Mouse (Mus musculus) midbrain, postnatal 0 days (tissue): ENCODE results near the gene Sprn. TPM values are rescaled to one million over a fixed set of nuclear protein-coding genes. Genes with fewer than 3 reads are reported as not detected.

Experiments used
- ATAC-seq: fragments of 200-750 bp; cut with Nextera tagmentation; 2 replicates; pipeline ENCODE4 v1.8.0; 2017; ENCODE audit warnings: moderate number of reproducible peaks, mild to moderate bottlenecking, moderate TSS enrichment, moderate library complexity; ENCODE audit not compliant: low FRiP score
- DNase-seq: peaks from one replicate; pipeline ENCODE4 v3.0.0-alpha.2; 2015; ENCODE audit warnings: low spot score
- H3K27ac ChIP-seq: fragments of 300-500 bp; sonication (generic); 2 replicates; pipeline ENCODE4 v1.5.1; 2014; ENCODE audit warnings: low read depth, mild to moderate bottlenecking, low read length, mixed read lengths
- H3K27me3 ChIP-seq: fragments of 300-500 bp; sonication (generic); 2 replicates; pipeline ENCODE4 v1.6.1; 2014; ENCODE audit warnings: low read length, control low read depth, mixed read lengths; ENCODE audit not compliant: insufficient read depth
- H3K36me3 ChIP-seq: fragments of 300-500 bp; sonication (generic); 2 replicates; pipeline ENCODE4 v1.6.1; 2014; ENCODE audit warnings: low read length, control low read depth, mixed read lengths; ENCODE audit not compliant: insufficient read depth
- H3K4me1 ChIP-seq: fragments of 300-500 bp; sonication (generic); 2 replicates; pipeline ENCODE4 v1.6.1; 2014; ENCODE audit warnings: mild to moderate bottlenecking, control low read depth, antibody characterized with exemption, low read length, mixed read lengths; ENCODE audit not compliant: insufficient read depth
- H3K4me2 ChIP-seq: fragments of 300-500 bp; sonication (generic); 2 replicates; pipeline ENCODE4 v1.6.1; 2014; ENCODE audit warnings: low read depth, mild to moderate bottlenecking, low read length, mixed read lengths; ENCODE audit not compliant: poor library complexity, severe bottlenecking
- H3K4me3 ChIP-seq: fragments of 300-500 bp; sonication (generic); 2 replicates; pipeline ENCODE4 v1.5.1; 2014; ENCODE audit warnings: low read depth, mild to moderate bottlenecking, low read length, moderate library complexity
- H3K9ac ChIP-seq: fragments of 300-500 bp; sonication (generic); replicated peaks from 2 replicates; pipeline ENCODE4 v1.6.1; 2014; ENCODE audit warnings: mild to moderate bottlenecking, low read length, moderate library complexity, mixed read lengths; ENCODE audit not compliant: poor library complexity, severe bottlenecking
- H3K9me3 ChIP-seq: fragments of 300-500 bp; sonication (generic); 2 replicates; pipeline ENCODE4 v1.6.1; 2016; ENCODE audit warnings: low read length, control low read depth
- CTCF ChIP-seq: IDR thresholded peaks from 2 replicates; pipeline ENCODE4 v1.5.1; 2016; ENCODE audit warnings: antibody characterized with exemption, mild to moderate bottlenecking
- WGBS: fragments of 180-500 bp; shearing (Covaris S2); extraction: QIAGEN DNeasy Blood & Tissue Kit; methylation state at CpG from one replicate; pipeline ENCODE4 v1.1.7; 2014; 5-methylcytosine and 5-hydroxymethylcytosine counted together
- polyA plus RNA-seq: library from polyadenylated mRNA; unstranded; fragments of >200 nt; fragmentation: Nextera tagmentation; extraction: Ambion mirVana; gene quantifications from 2 replicates; pipeline ENCODE4 v1.2.1, GENCODE M21; 2015
- total RNA-seq: library from RNA; depleted of rRNA; stranded (reverse); fragments of >200 nt; gene quantifications from 2 replicates; pipeline ENCODE4 v1.2.3, GENCODE M21; 2014

The Sprn gene
- total and polyA plus RNA-seq, 2 experiments from 2014 or later = 34.9 to 70.5 TPM

- ATAC-seq (no peak), DNase-seq (no peak)
- WGBS = 80% methylated on average over 2 of the region's 2 CpGs
These were observed 26.0 kb upstream of the Sprn start for GRCm38 (mm10) chr7:140180692-140181091.

DNA sequence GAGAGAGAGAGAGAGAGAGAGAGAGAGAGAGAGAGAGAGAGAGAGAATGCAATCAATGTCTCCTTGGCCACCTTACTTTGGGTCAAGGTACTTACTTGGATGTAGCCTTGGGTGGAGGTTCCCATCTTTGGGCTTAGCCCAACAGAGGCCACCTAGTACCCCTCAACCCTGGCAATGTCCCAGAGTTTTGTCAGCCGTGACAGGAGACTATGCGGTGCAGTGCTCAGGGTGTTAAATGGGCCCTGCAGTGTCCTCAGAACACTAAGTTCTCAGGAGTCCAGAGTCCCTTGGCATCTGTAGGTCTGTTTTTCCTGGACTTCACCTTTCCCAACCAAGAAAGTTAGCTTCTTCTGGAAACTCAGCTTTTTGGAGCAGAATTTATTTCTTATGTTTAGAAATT is 24.5 kb upstream of the Sprn start:
- no peak overlapping the region for H3K27ac ChIP-seq
- H3K4me1 ChIP-seq = no peaks in the 10 kb centered on the region
- ATAC-seq (no peak), DNase-seq (no peak)
- H3K27me3 ChIP-seq = no peaks in the 10 kb centered on the region
- no peak overlapping the region for H3K9ac ChIP-seq
- H3K9me3 ChIP-seq = no peaks in the 10 kb centered on the region
- H3K4me3 ChIP-seq = no peak overlapping the region
- no peak overlapping the region for H3K4me2 ChIP-seq
- no peaks in the 10 kb centered on the region for H3K36me3 ChIP-seq
- TF ChIP-seq CTCF = no peak
- WGBS = 81% methylated on average over 2 of the region's 2 CpGs

More at GRCm38 (mm10) chr7:140180692-140181091, 26.0 kb upstream of the Sprn start:
- Histone ChIP-seq H3K9ac (no peak overlapping the region), H3K27me3 (no peaks in the 10 kb centered on the region), H3K4me1 (no peaks in the 10 kb centered on the region), H3K9me3 (no peaks in the 10 kb centered on the region), H3K27ac (no peak overlapping the region), H3K36me3 (no peaks in the 10 kb centered on the region), H3K4me2 (no peak overlapping the region), H3K4me3 (no peak overlapping the region)
- no peak for TF ChIP-seq CTCF

- Histone ChIP-seq H3K27me3 (no peaks in the 10 kb centered on the region), H3K4me3 (no peak within 1 kb of the TSS), H3K9ac (no peak within 1 kb of the TSS), H3K27ac (no peak within 1 kb of the TSS), H3K36me3 (no peaks in the 10 kb centered on the region), H3K9me3 (no peaks in the 10 kb centered on the region), H3K4me2 (no peak within 1 kb of the TSS), H3K4me1 (no peaks in the 10 kb centered on the region)
- WGBS = 43% methylated on average over 1 of the region's 1 CpGs
- DNase-seq (peak; percentile 12), ATAC-seq (no peak)
- TF ChIP-seq CTCF = no peak
These were observed 18.3 kb upstream of the Sprn start, which contains the start of gene Olfr523 for GRCm38 (mm10) chr7:140172936-140173335. Gene Olfr523 (plus strand): TSS chr7:140173217.

GRCm38 (mm10) chr7:140170863-140171262 is 16.2 kb upstream of the Sprn start:
- H3K4me2 ChIP-seq = no peak overlapping the region
- no peak overlapping the region for H3K27ac ChIP-seq
- no peaks in the 10 kb centered on the region for H3K27me3 ChIP-seq
- H3K9ac ChIP-seq = no peak overlapping the region
- no peaks in the 10 kb centered on the region for H3K4me1 ChIP-seq
- H3K4me3 ChIP-seq = no peak overlapping the region
- TF ChIP-seq CTCF = no peak
- DNase-seq = no peak
- no peaks in the 10 kb centered on the region for H3K36me3 ChIP-seq
- no peaks in the 10 kb centered on the region for H3K9me3 ChIP-seq
- WGBS = 93% methylated on average over 3 of the region's 3 CpGs
- ATAC-seq = no peak

- H3K4me2 ChIP-seq = no peak overlapping the region
- DNase-seq (no peak), ATAC-seq (no peak)
- no peak overlapping the region for H3K9ac ChIP-seq
- no peaks in the 10 kb centered on the region for H3K27me3 ChIP-seq
- H3K27ac ChIP-seq = no peak overlapping the region
- no peak overlapping the region for H3K4me3 ChIP-seq
- H3K9me3 ChIP-seq = no peaks in the 10 kb centered on the region
- no peaks in the 10 kb centered on the region for H3K4me1 ChIP-seq
- H3K36me3 ChIP-seq = no peaks in the 10 kb centered on the region
- no peak for TF ChIP-seq CTCF
- WGBS = 82% methylated on average over 4 of the region's 4 CpGs
These were observed 14.7 kb upstream of the Sprn start for GRCm38 (mm10) chr7:140169386-140169785.

DNA sequence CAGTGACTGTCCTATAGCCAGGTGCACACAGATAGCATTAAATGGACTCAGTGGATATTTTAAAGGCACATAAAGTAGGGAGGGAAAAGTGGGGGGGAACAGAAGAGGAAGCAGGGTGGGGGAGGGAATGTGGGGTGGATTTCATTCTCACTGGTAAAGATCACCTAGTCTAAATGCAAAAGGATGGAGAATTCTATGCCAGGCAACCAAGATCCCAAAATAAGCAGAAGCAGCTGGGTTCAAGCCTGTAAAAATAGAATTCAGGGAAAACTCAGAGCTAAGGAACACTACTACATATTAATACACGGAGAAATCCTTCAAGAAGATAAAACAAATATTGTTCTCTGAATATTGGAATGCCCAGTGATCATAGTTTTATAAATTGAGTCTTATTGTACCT is 13.3 kb upstream of the Sprn start:
- no peak for TF ChIP-seq CTCF
- H3K9ac ChIP-seq = no peak overlapping the region
- no peaks in the 10 kb centered on the region for H3K27me3 ChIP-seq
- H3K36me3 ChIP-seq = no peaks in the 10 kb centered on the region
- DNase-seq (no peak), ATAC-seq (no peak)
- H3K4me3 ChIP-seq = no peak overlapping the region
- H3K4me2 ChIP-seq = no peak overlapping the region
- no peaks in the 10 kb centered on the region for H3K9me3 ChIP-seq
- H3K4me1 ChIP-seq = no peaks in the 10 kb centered on the region
- 81% methylated on average over 1 of the region's 1 CpGs for WGBS
- H3K27ac ChIP-seq = no peak overlapping the region
